Mouse (Mus musculus) CH12.LX (cell line): ENCODE results near the gene Slamf1.

ENCODE experiments used
- CTCF ChIP-seq, 2 experiments: IDR thresholded peaks in 1 of 2; conservative IDR thresholded peaks in 1 of 2; 2 replicates each; pipeline ENCODE4 v1.5.1; 2011 to 2012; ENCODE audit warnings: low read depth in 2 of 2, low read length in 2 of 2, improper control_type of control experiment in 1 of 2, inconsistent platforms in 1 of 2, mild to moderate bottlenecking in 1 of 2, moderate library complexity in 1 of 2
- EP300 ChIP-seq: IDR thresholded peaks from 2 replicates; pipeline ENCODE4 v1.6.1; 2011; ENCODE audit warnings: low read length, improper control_type of control experiment
- ETS1 ChIP-seq: conservative IDR thresholded peaks from 2 replicates; pipeline ENCODE4 v1.6.1; 2012; ENCODE audit warnings: low read depth, mild to moderate bottlenecking, inconsistent platforms, low read length, improper control_type of control experiment, moderate library complexity
- JUN ChIP-seq: IDR thresholded peaks from 2 replicates; pipeline ENCODE4 v1.6.1; 2011; ENCODE audit warnings: low read depth, mild to moderate bottlenecking, low read length, improper control_type of control experiment, moderate library complexity; ENCODE audit not compliant: insufficient read depth
- MAZ ChIP-seq: IDR thresholded peaks from 2 replicates; pipeline ENCODE4 v1.6.1; 2012; ENCODE audit warnings: low read depth, mild to moderate bottlenecking, inconsistent platforms, low read length, improper control_type of control experiment, moderate library complexity
- POLR2A ChIP-seq: IDR thresholded peaks from 2 replicates; pipeline ENCODE4 v1.6.1; 2011; ENCODE audit warnings: low read depth, mild to moderate bottlenecking, improper control_type of control experiment, low read length

- TF ChIP-seq CTCF (conservative IDR thresholded peaks at IDR 0.05 in 1 of 2, IDR thresholded peaks at IDR 0.05 in 1 of 2; ENCODE audit: low read depth in 2 of 2, low read length in 2 of 2) (no peak), POLR2A (no peak), MAZ (no peak), EP300 (no peak), JUN (no peak), ETS1 (no peak)
Observed at GRCm38 (mm10) chr1:171791491-171791890, 24.6 kb downstream of the Slamf1 start.
